23 mouse cellular contexts compared by ENCODE assay signal in genomic region chr4:117846261-117846660, GRCm38 (mm10). TPM values are rescaled to one million over a fixed set of nuclear protein-coding genes. Genes with fewer than 3 reads are reported as not detected.
DNase-seq lines count a peak whose midpoint lies in the region; ATAC-seq and TF ChIP-seq lines count a peak whose summit lies in the region.
"Had no signal": no experiment of that assay in that cellular context is flagged by ENCODE, and none has a peak within 500 bp of the region (broad histone marks: within the 10 kb centered on the region; RNA-seq: fewer than 3 reads in every experiment).

No protein-coding gene starts in this region.

- WGBS in hindbrain, postnatal 0 days = 95% methylated on average over 4 of the region's 4 CpGs
- 95% methylated on average over 4 of the region's 4 CpGs for WGBS in hindbrain, embryonic 12.5 days
- 96% methylated on average over 4 of the region's 4 CpGs for WGBS in limb, embryonic 10.5 days
- WGBS in forebrain, embryonic 12.5 days = 91% methylated on average over 4 of the region's 4 CpGs

- dilution Hi-C loops in CH12.LX (cut with MboI; ENCODE audit: extremely low pct_ligation_motif_present, extremely low pct_unique_long_range_greater_than_20kb, low sequenced_read_pairs) = no loop called here

- H3K27me3 ChIP-seq in hindbrain, postnatal 0 days (ENCODE audit: insufficient read depth, low read length) = no peaks in the 10 kb centered on the region
- no peaks in the 10 kb centered on the region for H3K27me3 ChIP-seq in hindbrain, embryonic 12.5 days
- no peaks in the 10 kb centered on the region for H3K27me3 ChIP-seq in CH12.LX (replicated peaks)
- H3K27me3 ChIP-seq in limb, embryonic 10.5 days (ENCODE audit: low read depth, poor library complexity, severe bottlenecking) = peaks cover 5% of the 10 kb centered on the region; the same call in 1 of the 2 replicates
- H3K27me3 ChIP-seq in forebrain, embryonic 12.5 days = no peaks in the 10 kb centered on the region; the same call in 1 of the 2 replicates
- H3K27me3 ChIP-seq: intestine, embryonic 15.5 days had no signal

- no peak for DNase-seq in hindbrain, postnatal 0 days (ENCODE audit: low spot score)
- DNase-seq in CH12.LX (ENCODE audit: extremely low read depth) = no peak
- no peak for DNase-seq in limb, embryonic 10.5 days (ENCODE audit: low spot score)
- no peak for DNase-seq in layer of hippocampus, adult 9-10 months (ENCODE audit: low spot score)
- DNase-seq: adrenal gland, adult 8-10 months; adrenal gland, postnatal 36 days; B cell, adult 2 months; cerebellum, adult 18-20 months; cerebellum, adult 9-10 months; cerebellum, postnatal 14 days; gastrocnemius, adult 2 months; gastrocnemius, postnatal 14 days; heart, adult 11 months had no signal

- H3K36me3 ChIP-seq in hindbrain, postnatal 0 days (ENCODE audit: insufficient read depth, low read length) = no peaks in the 10 kb centered on the region; the same call in 1 of the 2 replicates
- H3K36me3 ChIP-seq in hindbrain, embryonic 12.5 days = no peaks in the 10 kb centered on the region
- H3K36me3 ChIP-seq in CH12.LX (replicated peaks in 1 of 2; ENCODE audit: control insufficient read depth in 1 of 2, insufficient read depth in 1 of 2, low read length in 1 of 2) = peaks cover 27 to 84% of the 10 kb centered on the region in 2 experiments
- H3K36me3 ChIP-seq in limb, embryonic 10.5 days = peaks cover 8% of the 10 kb centered on the region
- H3K36me3 ChIP-seq in forebrain, embryonic 12.5 days (replicated peaks) = no peaks in the 10 kb centered on the region
- H3K36me3 ChIP-seq: hindbrain, embryonic 13.5 days; intestine, embryonic 15.5 days had no signal

- TF ChIP-seq RAD21 in CH12.LX (IDR thresholded peaks at IDR 0.05; ENCODE audit: low read depth, low read length) = no peak

- H3K4me1 ChIP-seq in hindbrain, postnatal 0 days (ENCODE audit: insufficient read depth, low read length) = peaks cover 21% of the 10 kb centered on the region; the same call in 1 of the 2 replicates
- H3K4me1 ChIP-seq in hindbrain, embryonic 12.5 days = peaks cover 31% of the 10 kb centered on the region
- H3K4me1 ChIP-seq in CH12.LX (ENCODE audit: control insufficient read depth in 1 of 2, insufficient read depth in 2 of 2) = peaks cover 0 to 5% of the 10 kb centered on the region in 2 experiments; a peak in 1 of 4 replicates
- H3K4me1 ChIP-seq in limb, embryonic 10.5 days = peaks cover 23% of the 10 kb centered on the region
- H3K4me1 ChIP-seq in forebrain, embryonic 12.5 days = peaks cover 25% of the 10 kb centered on the region

- no peak for ATAC-seq in hindbrain, postnatal 0 days
- ATAC-seq in hindbrain, embryonic 12.5 days (ENCODE audit: low FRiP score) = no peak
- ATAC-seq in forebrain, embryonic 12.5 days (ENCODE audit: low FRiP score) = no peak
- ATAC-seq: activated CD4-positive, CD25-positive, alpha-beta regulatory T cell, adult 4 months; forebrain, embryonic 14.5 days; intestine, embryonic 15.5 days had no signal

- no peaks in the 10 kb centered on the region for H3K79me2 ChIP-seq in CH12.LX (replicated peaks; ENCODE audit: control insufficient read depth, extremely low read depth, insufficient read depth, poor library complexity, severe bottlenecking)

- in situ Hi-C loops in CH12.LX (cut with MboI; ENCODE audit: low pct_ligation_motif_present, low pct_unique_long_range_greater_than_20kb, low sequenced_read_pairs) = loop anchor here (25.0 kb wide), 1 partner anchor 241 kb away; no protein-coding TSS in a partner anchor

- H3K4me2 ChIP-seq in hindbrain, postnatal 0 days (ENCODE audit: low read depth, low read length) = no peak overlapping the region
- H3K4me2 ChIP-seq in hindbrain, embryonic 12.5 days (replicated peaks) = no peak overlapping the region
- no peak overlapping the region for H3K4me2 ChIP-seq in CH12.LX (ENCODE audit: insufficient read depth, low read depth, poor library complexity, severe bottlenecking)
- no peak overlapping the region for H3K4me2 ChIP-seq in forebrain, embryonic 12.5 days
- H3K4me2 ChIP-seq: heart, embryonic 11.5 days; hindbrain, embryonic 13.5 days; intestine, embryonic 15.5 days had no signal

- no peak overlapping the region for H3K4me3 ChIP-seq in hindbrain, postnatal 0 days (ENCODE audit: low read length)
- H3K4me3 ChIP-seq in hindbrain, embryonic 12.5 days = no peak overlapping the region
- no peak overlapping the region for H3K4me3 ChIP-seq in CH12.LX (replicated peaks in 1 of 3; ENCODE audit: low read depth in 2 of 3, low read length in 2 of 3, poor library complexity in 1 of 3)
- H3K4me3 ChIP-seq in limb, embryonic 10.5 days = no peak overlapping the region
- H3K4me3 ChIP-seq in forebrain, embryonic 12.5 days (replicated peaks) = no peak overlapping the region
- H3K4me3 ChIP-seq: forebrain, embryonic 10.5 days; gastrocnemius, adult 2 months; hindbrain, embryonic 13.5 days; intestine, embryonic 15.5 days had no signal

- no peak for TF ChIP-seq EP300 in CH12.LX (IDR thresholded peaks at IDR 0.05; ENCODE audit: low read length)

- TF ChIP-seq CTCF in hindbrain, postnatal 0 days (IDR thresholded peaks at IDR 0.05; ENCODE audit: low read depth) = no peak
- no peak for TF ChIP-seq CTCF in CH12.LX (conservative IDR thresholded peaks at IDR 0.05 in 1 of 2, IDR thresholded peaks at IDR 0.05 in 1 of 2; ENCODE audit: low read depth in 2 of 2, low read length in 2 of 2)

- peak overlapping the region; percentile 61 for H3K27ac ChIP-seq in hindbrain, postnatal 0 days
- no peak overlapping the region for H3K27ac ChIP-seq in hindbrain, embryonic 12.5 days
- H3K27ac ChIP-seq in CH12.LX (ENCODE audit: insufficient read depth, low read depth) = no peak overlapping the region
- H3K27ac ChIP-seq in limb, embryonic 10.5 days = peak overlapping the region; percentile 74; the same call in 1 of the 2 replicates
- H3K27ac ChIP-seq in forebrain, embryonic 12.5 days = no peak overlapping the region
- H3K27ac ChIP-seq: gastrocnemius, adult 2 months had no signal

- no peak overlapping the region for H3K9ac ChIP-seq in hindbrain, postnatal 0 days (replicated peaks; ENCODE audit: low read length)
- H3K9ac ChIP-seq in hindbrain, embryonic 12.5 days = no peak overlapping the region
- H3K9ac ChIP-seq in CH12.LX (ENCODE audit: insufficient read depth, low read depth) = no peak overlapping the region
- H3K9ac ChIP-seq in forebrain, embryonic 12.5 days = no peak overlapping the region
- H3K9ac ChIP-seq: forebrain, postnatal 0 days; hindbrain, embryonic 13.5 days; intestine, embryonic 15.5 days had no signal

- no peak for TF ChIP-seq POLR2A in CH12.LX (IDR thresholded peaks at IDR 0.05; ENCODE audit: low read depth, low read length)

- H3K9me3 ChIP-seq in hindbrain, postnatal 0 days (ENCODE audit: low read length) = no peaks in the 10 kb centered on the region
- H3K9me3 ChIP-seq in hindbrain, embryonic 12.5 days (replicated peaks) = no peaks in the 10 kb centered on the region
- H3K9me3 ChIP-seq in CH12.LX (replicated peaks; ENCODE audit: low read length) = no peaks in the 10 kb centered on the region
- no peaks in the 10 kb centered on the region for H3K9me3 ChIP-seq in limb, embryonic 10.5 days (replicated peaks)
- H3K9me3 ChIP-seq in forebrain, embryonic 12.5 days = no peaks in the 10 kb centered on the region
- H3K9me3 ChIP-seq: forebrain, embryonic 10.5 days; hindbrain, embryonic 13.5 days; intestine, embryonic 15.5 days had no signal

RNA-seq across cellular contexts. Expression of gene Slc6a9, which starts 12.0 kb away (rescaled TPM):
- total RNA-seq in hindbrain, postnatal 0 days (2014; rRNA removed) = 107 and 132 TPM in 2 replicates
- 79.7 and 82.9 TPM in 2 replicates for polyA plus RNA-seq in hindbrain, postnatal 0 days (2015; fragmentation: Nextera tagmentation; extraction: Ambion mirVana)
- 14.1 and 19.7 TPM in 2 replicates for polyA plus RNA-seq in hindbrain, embryonic 12.5 days (2016; fragmentation: Nextera tagmentation; extraction: Ambion mirVana)
- total RNA-seq in CH12.LX (2012; rRNA removed) (3.9 and 15.6 TPM in 2 replicates), CH12.LX (2014; rRNA removed) (1.8 and 4.0 TPM in 2 replicates)
- polyA plus RNA-seq in CH12.LX (2012; ENCODE audit: insufficient read length, low read depth) = 7.8 and 9.1 TPM in 2 replicates
- polyA plus RNA-seq in limb, embryonic 10.5 days (2016; fragmentation: Nextera tagmentation; extraction: Ambion mirVana) = 9.4 and 10.3 TPM in 2 replicates
- polyA plus RNA-seq in forebrain, embryonic 12.5 days (2016; fragmentation: Nextera tagmentation; extraction: Ambion mirVana) = 8.5 and 9.9 TPM in 2 replicates

RNA-seq across cellular contexts. Expression of gene Ccdc24, which starts 26.1 kb away (rescaled TPM):
- total RNA-seq in hindbrain, postnatal 0 days (2014; rRNA removed) = 2.0 and 3.4 TPM in 2 replicates
- 1.7 and 2.2 TPM in 2 replicates for polyA plus RNA-seq in hindbrain, postnatal 0 days (2015; fragmentation: Nextera tagmentation; extraction: Ambion mirVana)
- 2.9 TPM in 2 replicates for polyA plus RNA-seq in hindbrain, embryonic 12.5 days (2016; fragmentation: Nextera tagmentation; extraction: Ambion mirVana)
- 0.46 and 0.93 TPM in 2 replicates for total RNA-seq in CH12.LX (2012; rRNA removed)
- total RNA-seq in CH12.LX (2014; rRNA removed) = not detected in 2 replicates
- 0.40 and 0.81 TPM in 2 replicates for polyA plus RNA-seq in CH12.LX (2012; ENCODE audit: insufficient read length, low read depth)
- polyA plus RNA-seq in limb, embryonic 10.5 days (2016; fragmentation: Nextera tagmentation; extraction: Ambion mirVana) = 0.96 and 1.3 TPM in 2 replicates
- 1.8 and 2.1 TPM in 2 replicates for polyA plus RNA-seq in forebrain, embryonic 12.5 days (2016; fragmentation: Nextera tagmentation; extraction: Ambion mirVana)
- total RNA-seq: hematopoietic stem cell, adult 5-6 weeks had no signal
- polyA plus RNA-seq: activated CD4-positive, CD25-positive, alpha-beta regulatory T cell, adult 4 months had no signal

RNA-seq across cellular contexts. Expression of gene B4galt2, which starts 37.0 kb away (rescaled TPM):
- total RNA-seq in hindbrain, postnatal 0 days (2014; rRNA removed) = 286 and 304 TPM in 2 replicates
- 71.5 and 77.0 TPM in 2 replicates for polyA plus RNA-seq in hindbrain, postnatal 0 days (2015; fragmentation: Nextera tagmentation; extraction: Ambion mirVana)
- 43.9 and 44.3 TPM in 2 replicates for polyA plus RNA-seq in hindbrain, embryonic 12.5 days (2016; fragmentation: Nextera tagmentation; extraction: Ambion mirVana)
- total RNA-seq in CH12.LX (2012; rRNA removed) (0.25 and 0.29 TPM in 2 replicates), CH12.LX (2014; rRNA removed) (not detected in 2 replicates)
- 0.14 and 0.22 TPM in 2 replicates for polyA plus RNA-seq in CH12.LX (2012; ENCODE audit: insufficient read length, low read depth)
- 22.8 and 26.2 TPM in 2 replicates for polyA plus RNA-seq in limb, embryonic 10.5 days (2016; fragmentation: Nextera tagmentation; extraction: Ambion mirVana)
- polyA plus RNA-seq in forebrain, embryonic 12.5 days (2016; fragmentation: Nextera tagmentation; extraction: Ambion mirVana) = 36.4 and 36.9 TPM in 2 replicates
- total RNA-seq: hematopoietic stem cell, adult 5-6 weeks had no signal
- polyA plus RNA-seq: activated CD4-positive, CD25-positive, alpha-beta regulatory T cell, adult 4 months had no signal

RNA-seq across cellular contexts. Expression of gene Atp6v0b, which starts 40.9 kb away (rescaled TPM):
- total RNA-seq in hindbrain, postnatal 0 days (2014; rRNA removed) = 579 and 615 TPM in 2 replicates
- 637 and 643 TPM in 2 replicates for polyA plus RNA-seq in hindbrain, postnatal 0 days (2015; fragmentation: Nextera tagmentation; extraction: Ambion mirVana)
- 267 and 289 TPM in 2 replicates for polyA plus RNA-seq in hindbrain, embryonic 12.5 days (2016; fragmentation: Nextera tagmentation; extraction: Ambion mirVana)
- total RNA-seq in CH12.LX (2012; rRNA removed) (169 and 186 TPM in 2 replicates), CH12.LX (2014; rRNA removed) (165 and 176 TPM in 2 replicates)
- polyA plus RNA-seq in CH12.LX (2012; ENCODE audit: insufficient read length, low read depth) = 189 and 202 TPM in 2 replicates
- 143 and 147 TPM in 2 replicates for polyA plus RNA-seq in limb, embryonic 10.5 days (2016; fragmentation: Nextera tagmentation; extraction: Ambion mirVana)
- polyA plus RNA-seq in forebrain, embryonic 12.5 days (2016; fragmentation: Nextera tagmentation; extraction: Ambion mirVana) = 233 TPM in 2 replicates

RNA-seq across cellular contexts. Expression of gene Dph2, which starts 45.6 kb away (rescaled TPM):
- total RNA-seq in hindbrain, postnatal 0 days (2014; rRNA removed) = 21.2 and 24.8 TPM in 2 replicates
- polyA plus RNA-seq in hindbrain, postnatal 0 days (2015; fragmentation: Nextera tagmentation; extraction: Ambion mirVana) = 13.5 and 14.1 TPM in 2 replicates
- 20.5 and 22.4 TPM in 2 replicates for polyA plus RNA-seq in hindbrain, embryonic 12.5 days (2016; fragmentation: Nextera tagmentation; extraction: Ambion mirVana)
- total RNA-seq in CH12.LX (2012; rRNA removed) (19.8 and 25.8 TPM in 2 replicates), CH12.LX (2014; rRNA removed) (20.9 and 21.5 TPM in 2 replicates)
- 15.2 and 20.8 TPM in 2 replicates for polyA plus RNA-seq in CH12.LX (2012; ENCODE audit: insufficient read length, low read depth)
- polyA plus RNA-seq in limb, embryonic 10.5 days (2016; fragmentation: Nextera tagmentation; extraction: Ambion mirVana) = 22.7 and 25.1 TPM in 2 replicates
- polyA plus RNA-seq in forebrain, embryonic 12.5 days (2016; fragmentation: Nextera tagmentation; extraction: Ambion mirVana) = 26.7 and 27.0 TPM in 2 replicates

Comparison
In these comparisons a context has a peak if more than half of its experiments do, and no peak if none do; other contexts are left out.
1. H3K27ac ChIP-seq: peak in hindbrain, postnatal 0 days (single experiment) and limb, embryonic 10.5 days (single experiment); none in hindbrain, embryonic 12.5 days (single experiment), CH12.LX (single experiment) and forebrain, embryonic 12.5 days (single experiment).
2. RNA of gene B4galt2, which starts 37.0 kb away (polyA plus RNA-seq): 71.5 to 77.0 TPM in hindbrain, postnatal 0 days, 43.9 to 44.3 TPM in hindbrain, embryonic 12.5 days, 36.4 to 36.9 TPM in forebrain, embryonic 12.5 days and 22.8 to 26.2 TPM in limb, embryonic 10.5 days; 0.14 to 0.22 TPM in CH12.LX; every median in the first group is over 10 times any median in the second.